Mouse (Mus musculus): Measurements from ENCODE around the gene Ces4a. TPM values are rescaled to one million over a fixed set of nuclear protein-coding genes. Genes with fewer than 3 reads are reported as not detected.

Ces4a gene
- polyA plus RNA-seq, 1 experiment from 2014 or later, result not detected

Other genes starting within 250 kb of the Ces4a start
- gene Ces2e, start 205.5 kb upstream of the Ces4a start, polyA plus RNA-seq (2016; fragmentation: Nextera tagmentation; extraction: Ambion mirVana), result not detected in 2 replicates
- not detected in 2 replicates for gene Ces2f, start 184.4 kb upstream of the Ces4a start, polyA plus RNA-seq (2016; fragmentation: Nextera tagmentation; extraction: Ambion mirVana)
- not detected in 2 replicates for gene Ces2g, start 170.1 kb upstream of the Ces4a start, polyA plus RNA-seq (2016; fragmentation: Nextera tagmentation; extraction: Ambion mirVana)
- gene Ces2h, start 130.9 kb upstream of the Ces4a start, polyA plus RNA-seq (2016; fragmentation: Nextera tagmentation; extraction: Ambion mirVana), result not detected in 2 replicates
- not detected in 2 replicates for gene Ces3a, start 83.2 kb upstream of the Ces4a start, polyA plus RNA-seq (2016; fragmentation: Nextera tagmentation; extraction: Ambion mirVana)
- gene Ces3b, start 48.0 kb upstream of the Ces4a start, polyA plus RNA-seq (2016; fragmentation: Nextera tagmentation; extraction: Ambion mirVana), result not detected in 2 replicates
- 108 and 109 TPM in 2 replicates for gene Cbfb, start 38.9 kb downstream of the Ces4a start, polyA plus RNA-seq (2016; fragmentation: Nextera tagmentation; extraction: Ambion mirVana)
- 25.9 and 27.2 TPM in 2 replicates for gene D230025D16Rik, start 93.3 kb downstream of the Ces4a start, polyA plus RNA-seq (2016; fragmentation: Nextera tagmentation; extraction: Ambion mirVana)
- 5.9 and 6.8 TPM in 2 replicates for gene B3gnt9, start 123.4 kb downstream of the Ces4a start, polyA plus RNA-seq (2016; fragmentation: Nextera tagmentation; extraction: Ambion mirVana)
- gene Tradd, start 132.8 kb downstream of the Ces4a start, polyA plus RNA-seq (2016; fragmentation: Nextera tagmentation; extraction: Ambion mirVana), result 16.0 and 16.6 TPM in 2 replicates
- gene Fbxl8, start 132.8 kb downstream of the Ces4a start, polyA plus RNA-seq (2016; fragmentation: Nextera tagmentation; extraction: Ambion mirVana), result 1.7 and 1.9 TPM in 2 replicates
- gene Hsf4, start 138.0 kb downstream of the Ces4a start, polyA plus RNA-seq (2016; fragmentation: Nextera tagmentation; extraction: Ambion mirVana), result 0.13 and 0.18 TPM in 2 replicates
- 1.6 TPM in 2 replicates for gene Nol3, start 144.3 kb downstream of the Ces4a start, polyA plus RNA-seq (2016; fragmentation: Nextera tagmentation; extraction: Ambion mirVana)
- gene 4931428F04Rik, start 158.1 kb downstream of the Ces4a start, polyA plus RNA-seq (2016; fragmentation: Nextera tagmentation; extraction: Ambion mirVana), result 15.6 and 19.6 TPM in 2 replicates
- gene Exoc3l, start 164.3 kb downstream of the Ces4a start, polyA plus RNA-seq (2016; fragmentation: Nextera tagmentation; extraction: Ambion mirVana), result 10.0 and 10.2 TPM in 2 replicates
- 75.6 and 91.3 TPM in 2 replicates for gene E2f4, start 165.9 kb downstream of the Ces4a start, polyA plus RNA-seq (2016; fragmentation: Nextera tagmentation; extraction: Ambion mirVana)
- gene Elmo3, start 173.8 kb downstream of the Ces4a start, polyA plus RNA-seq (2016; fragmentation: Nextera tagmentation; extraction: Ambion mirVana), result 4.3 and 4.4 TPM in 2 replicates
- gene Lrrc29, start 194.5 kb downstream of the Ces4a start, polyA plus RNA-seq (2016; fragmentation: Nextera tagmentation; extraction: Ambion mirVana), result 1.5 TPM in 2 replicates
- gene Tmem208, start 194.6 kb downstream of the Ces4a start, polyA plus RNA-seq (2016; fragmentation: Nextera tagmentation; extraction: Ambion mirVana), result 95.6 and 109 TPM in 2 replicates
- gene Fhod1, start 216.2 kb downstream of the Ces4a start, polyA plus RNA-seq (2016; fragmentation: Nextera tagmentation; extraction: Ambion mirVana), result 1.6 and 2.3 TPM in 2 replicates
- gene Slc9a5, start 217.0 kb downstream of the Ces4a start, polyA plus RNA-seq (2016; fragmentation: Nextera tagmentation; extraction: Ambion mirVana), result 7.0 and 7.6 TPM in 2 replicates
- 0.72 and 0.80 TPM in 2 replicates for gene Plekhg4, start 241.5 kb downstream of the Ces4a start, polyA plus RNA-seq (2016; fragmentation: Nextera tagmentation; extraction: Ambion mirVana)